In genomic region chr10:128492051-128492450, GRCm38 (mm10) we compare ENCODE assay signal across 8 mouse cellular contexts. TPM values are rescaled to one million over a fixed set of nuclear protein-coding genes. Genes with fewer than 3 reads are reported as not detected.
DNase-seq lines count a peak whose midpoint lies in the region; ATAC-seq and TF ChIP-seq lines count a peak whose summit lies in the region.
"Not testable (repeated sequence)": the region's sequence is repeated elsewhere in the genome, so short reads cannot be mapped to it uniquely, and the experiment has no call there.

No protein-coding gene starts in this region.

- TF ChIP-seq EP300 in heart, adult 2 months (IDR thresholded peaks at IDR 0.05; ENCODE audit: insufficient read depth, low read depth, low read length): not testable (repeated sequence)

- not testable (repeated sequence) for TF ChIP-seq POLR2A in heart, adult 2 months (IDR thresholded peaks at IDR 0.05; ENCODE audit: insufficient read depth, low read depth, low read length)

- DNase-seq in G1E (ENCODE audit: low spot score); embryonic facial prominence, embryonic 14.5 days (ENCODE audit: low spot score); heart, adult 2 months; kidney, postnatal 0 days (ENCODE audit: low spot score); midbrain, embryonic 14.5 days: not testable (repeated sequence)

- H3K4me2 ChIP-seq in embryonic facial prominence, embryonic 14.5 days (ENCODE audit: low read depth, low read length): peak overlapping the region; percentile 90
- peak overlapping the region; percentile 86 for H3K4me2 ChIP-seq in hindbrain, embryonic 15.5 days
- H3K4me2 ChIP-seq in kidney, postnatal 0 days (ENCODE audit: low read length): peak overlapping the region; percentile 62
- H3K4me2 ChIP-seq in liver, embryonic 15.5 days: peak overlapping the region; percentile 90
- H3K4me2 ChIP-seq in midbrain, embryonic 14.5 days (ENCODE audit: low read length): peak overlapping the region; percentile 71
- peak overlapping the region; percentile 79 for H3K4me2 ChIP-seq in stomach, embryonic 14.5 days (replicated peaks; ENCODE audit: low read depth, low read length)

- H3K4me1 ChIP-seq in G1E (ENCODE audit: insufficient read depth, low read depth, low read length): peaks cover 57% of the 10 kb centered on the region
- H3K4me1 ChIP-seq in embryonic facial prominence, embryonic 14.5 days (ENCODE audit: control insufficient read depth, insufficient read depth, low read length): peaks cover 23% of the 10 kb centered on the region
- peaks cover 19% of the 10 kb centered on the region for H3K4me1 ChIP-seq in heart, adult 2 months (ENCODE audit: control insufficient read depth, insufficient read depth, low read length)
- H3K4me1 ChIP-seq in hindbrain, embryonic 15.5 days (replicated peaks): peaks cover 49% of the 10 kb centered on the region
- peaks cover 23% of the 10 kb centered on the region for H3K4me1 ChIP-seq in kidney, postnatal 0 days (replicated peaks; ENCODE audit: insufficient read depth, low read length)
- peaks cover 63% of the 10 kb centered on the region for H3K4me1 ChIP-seq in liver, embryonic 15.5 days (replicated peaks)
- H3K4me1 ChIP-seq in midbrain, embryonic 14.5 days (ENCODE audit: control insufficient read depth, insufficient read depth, low read length): peaks cover 24% of the 10 kb centered on the region
- H3K4me1 ChIP-seq in stomach, embryonic 14.5 days (ENCODE audit: control insufficient read depth, insufficient read depth, low read length): peaks cover 33% of the 10 kb centered on the region

- WGBS in embryonic facial prominence, embryonic 14.5 days: 64% methylated on average over 8 of the region's 8 CpGs
- 6% methylated on average over 8 of the region's 8 CpGs for WGBS in heart, adult 2 months
- WGBS in hindbrain, embryonic 15.5 days: 77% methylated on average over 8 of the region's 8 CpGs
- 15% methylated on average over 7 of the region's 8 CpGs for WGBS in kidney, postnatal 0 days
- WGBS in liver, embryonic 15.5 days (ENCODE audit: insufficient replicate concordance): 47% methylated on average over 8 of the region's 8 CpGs
- WGBS in midbrain, embryonic 14.5 days: 83% methylated on average over 8 of the region's 8 CpGs
- 33% methylated on average over 8 of the region's 8 CpGs for WGBS in stomach, embryonic 14.5 days

- not testable (repeated sequence) for H3K27me3 ChIP-seq in G1E (ENCODE audit: insufficient read depth, low read length); embryonic facial prominence, embryonic 14.5 days (replicated peaks; ENCODE audit: control insufficient read depth, insufficient read depth, low read length); heart, adult 2 months (ENCODE audit: control insufficient read depth, insufficient read depth, low read length); hindbrain, embryonic 15.5 days; kidney, postnatal 0 days (ENCODE audit: insufficient read depth, low read length); liver, embryonic 15.5 days; midbrain, embryonic 14.5 days (ENCODE audit: control insufficient read depth, insufficient read depth, low read length); stomach, embryonic 14.5 days (ENCODE audit: control insufficient read depth, insufficient read depth, low read length)

- peak overlapping the region; percentile 84 for H3K9ac ChIP-seq in embryonic facial prominence, embryonic 14.5 days (ENCODE audit: low read depth, low read length)
- H3K9ac ChIP-seq in heart, adult 2 months (ENCODE audit: low read depth, low read length): peak overlapping the region; percentile 66
- H3K9ac ChIP-seq in hindbrain, embryonic 15.5 days: peak overlapping the region; percentile 79
- H3K9ac ChIP-seq in kidney, postnatal 0 days (ENCODE audit: low read depth, low read length): peak overlapping the region; percentile 67
- peak overlapping the region; percentile 90 for H3K9ac ChIP-seq in liver, embryonic 15.5 days
- peak overlapping the region; percentile 72; the same call in 1 of the 2 replicates for H3K9ac ChIP-seq in midbrain, embryonic 14.5 days (replicated peaks; ENCODE audit: low read length)
- H3K9ac ChIP-seq in stomach, embryonic 14.5 days (replicated peaks; ENCODE audit: low read depth, low read length): peak overlapping the region; percentile 82

- TF ChIP-seq CTCF in G1E (IDR thresholded peaks at IDR 0.05; ENCODE audit: low read depth, low read length); heart, adult 2 months (IDR thresholded peaks at IDR 0.05); kidney, postnatal 0 days (IDR thresholded peaks at IDR 0.05; ENCODE audit: low read depth): not testable (repeated sequence)

- ATAC-seq in G1E (ENCODE audit: extremely low read depth, insufficient number of reproducible peaks, low FRiP score, poor library complexity, severe bottlenecking); embryonic facial prominence, embryonic 14.5 days (ENCODE audit: low read depth); hindbrain, embryonic 15.5 days (ENCODE audit: low FRiP score, low read depth); kidney, postnatal 0 days (replicated peaks; ENCODE audit: low FRiP score, low read depth); liver, embryonic 15.5 days (ENCODE audit: insufficient read depth); midbrain, embryonic 14.5 days (ENCODE audit: low FRiP score, low TSS enrichment); stomach, embryonic 14.5 days (ENCODE audit: insufficient number of reproducible peaks, insufficient read depth, low FRiP score, low read depth): not testable (repeated sequence)

- not testable (repeated sequence) for H3K79me2 ChIP-seq in heart, adult 2 months (replicated peaks; ENCODE audit: control insufficient read depth, insufficient read depth, low read length)

- intact Hi-C loops in heart, adult 2 months (cut with DNase I): loop anchor here (2.0 to 10.0 kb wide), 3 partner anchors 31 to 397 kb away; partner anchors contain the start of genes Baz2a and Esyt1

- H3K36me3 ChIP-seq in G1E (replicated peaks): peaks cover 75% of the 10 kb centered on the region
- peaks cover 48% of the 10 kb centered on the region for H3K36me3 ChIP-seq in embryonic facial prominence, embryonic 14.5 days (ENCODE audit: control insufficient read depth, insufficient read depth, low read length)
- peaks cover 11% of the 10 kb centered on the region for H3K36me3 ChIP-seq in heart, adult 2 months (ENCODE audit: control insufficient read depth, insufficient read depth, low read length)
- peaks cover 43% of the 10 kb centered on the region for H3K36me3 ChIP-seq in hindbrain, embryonic 15.5 days
- peaks cover 41% of the 10 kb centered on the region for H3K36me3 ChIP-seq in kidney, postnatal 0 days (ENCODE audit: insufficient read depth, low read length)
- peaks cover 51% of the 10 kb centered on the region for H3K36me3 ChIP-seq in liver, embryonic 15.5 days (replicated peaks)
- H3K36me3 ChIP-seq in midbrain, embryonic 14.5 days (ENCODE audit: control insufficient read depth, insufficient read depth, low read length): peaks cover 49% of the 10 kb centered on the region
- H3K36me3 ChIP-seq in stomach, embryonic 14.5 days (ENCODE audit: control insufficient read depth, insufficient read depth, low read length): peaks cover 45% of the 10 kb centered on the region

- not testable (repeated sequence) for H3K9me3 ChIP-seq in G1E (replicated peaks); embryonic facial prominence, embryonic 14.5 days (ENCODE audit: control insufficient read depth, low read length); hindbrain, embryonic 15.5 days; kidney, postnatal 0 days (replicated peaks; ENCODE audit: low read length); liver, embryonic 15.5 days (replicated peaks); midbrain, embryonic 14.5 days (ENCODE audit: control insufficient read depth, low read length); stomach, embryonic 14.5 days (ENCODE audit: control insufficient read depth, low read depth, low read length)

- peak overlapping the region; percentile 99; the same call in 1 of the 2 replicates for H3K27ac ChIP-seq in embryonic facial prominence, embryonic 14.5 days (replicated peaks; ENCODE audit: low read depth, low read length)
- H3K27ac ChIP-seq in heart, adult 2 months: peak overlapping the region; percentile 100
- H3K27ac ChIP-seq in hindbrain, embryonic 15.5 days (replicated peaks): peak overlapping the region; percentile 98
- peak overlapping the region; percentile 97 for H3K27ac ChIP-seq in kidney, postnatal 0 days
- peak overlapping the region; percentile 94 for H3K27ac ChIP-seq in liver, embryonic 15.5 days (replicated peaks)
- not testable (repeated sequence) for H3K27ac ChIP-seq in midbrain, embryonic 14.5 days (replicated peaks; ENCODE audit: low read depth, low read length)
- peak overlapping the region; percentile 94 for H3K27ac ChIP-seq in stomach, embryonic 14.5 days (ENCODE audit: low read length)

- peak overlapping the region; percentile 73; the same call in 1 of the 2 replicates for H3K4me3 ChIP-seq in G1E (ENCODE audit: low read depth, low read length)
- peak overlapping the region; percentile 76 for H3K4me3 ChIP-seq in embryonic facial prominence, embryonic 14.5 days (ENCODE audit: low read depth, low read length)
- peak overlapping the region; percentile 99 for H3K4me3 ChIP-seq in heart, adult 2 months
- H3K4me3 ChIP-seq in hindbrain, embryonic 15.5 days: peak overlapping the region; percentile 55
- H3K4me3 ChIP-seq in kidney, postnatal 0 days (replicated peaks; ENCODE audit: low read depth, low read length): peak overlapping the region; percentile 71
- H3K4me3 ChIP-seq in liver, embryonic 15.5 days (replicated peaks): peak overlapping the region; percentile 93
- H3K4me3 ChIP-seq in midbrain, embryonic 14.5 days (replicated peaks; ENCODE audit: low read depth, low read length): peak overlapping the region; percentile 81
- H3K4me3 ChIP-seq in stomach, embryonic 14.5 days (ENCODE audit: low read depth, low read length): peak overlapping the region; percentile 71

RNA-seq across cellular contexts. Expression of gene Myl6, which starts 1.9 kb away (rescaled TPM):
- 207 and 266 TPM in 2 replicates for total RNA-seq in G1E (2014; fragmentation: Nextera tagmentation)
- 1,414 and 1,457 TPM in 2 replicates for total RNA-seq in G1E (2017)
- 273 and 359 TPM in 2 replicates for polyA plus RNA-seq in G1E (2012)
- polyA plus RNA-seq in embryonic facial prominence, embryonic 14.5 days (2014; fragmentation: Nextera tagmentation; extraction: Ambion mirVana): 1,095 and 1,174 TPM in 2 replicates
- total RNA-seq in heart, adult 2 months (2021): 100 to 1,000 TPM; 242 to 302 TPM
- polyA plus RNA-seq in heart, adult 2 months (2012; rRNA removed): 379 and 468 TPM in 2 replicates
- 944 and 959 TPM in 2 replicates for polyA plus RNA-seq in hindbrain, embryonic 15.5 days (2015; fragmentation: Nextera tagmentation; extraction: Ambion mirVana)
- 1,410 and 1,495 TPM in 2 replicates for polyA plus RNA-seq in kidney, postnatal 0 days (2015; fragmentation: Nextera tagmentation; extraction: Ambion mirVana)
- polyA plus RNA-seq in liver, embryonic 15.5 days (2015; fragmentation: Nextera tagmentation; extraction: Ambion mirVana): 483 and 484 TPM in 2 replicates
- polyA plus RNA-seq in midbrain, embryonic 14.5 days (2014; fragmentation: Nextera tagmentation; extraction: Ambion mirVana): 750 and 787 TPM in 2 replicates
- polyA plus RNA-seq in stomach, embryonic 14.5 days (2014; fragmentation: Nextera tagmentation; extraction: Ambion mirVana): 1,824 and 1,933 TPM in 2 replicates

RNA-seq across cellular contexts. Expression of gene Myl6b, which starts 6.4 kb away (rescaled TPM):
- 11.4 and 13.1 TPM in 2 replicates for total RNA-seq in G1E (2014; fragmentation: Nextera tagmentation)
- 1.7 and 2.0 TPM in 2 replicates for total RNA-seq in G1E (2017)
- polyA plus RNA-seq in G1E (2012): 14.7 and 17.4 TPM in 2 replicates
- 5.6 and 6.8 TPM in 2 replicates for polyA plus RNA-seq in embryonic facial prominence, embryonic 14.5 days (2014; fragmentation: Nextera tagmentation; extraction: Ambion mirVana)
- 1 to 10 TPM; 3.5 to 3.8 TPM for total RNA-seq in heart, adult 2 months (2021)
- 2.9 and 4.1 TPM in 2 replicates for polyA plus RNA-seq in heart, adult 2 months (2012; rRNA removed)
- 5.7 and 6.5 TPM in 2 replicates for polyA plus RNA-seq in hindbrain, embryonic 15.5 days (2015; fragmentation: Nextera tagmentation; extraction: Ambion mirVana)
- 3.2 and 3.7 TPM in 2 replicates for polyA plus RNA-seq in kidney, postnatal 0 days (2015; fragmentation: Nextera tagmentation; extraction: Ambion mirVana)
- 1.4 and 1.7 TPM in 2 replicates for polyA plus RNA-seq in liver, embryonic 15.5 days (2015; fragmentation: Nextera tagmentation; extraction: Ambion mirVana)
- polyA plus RNA-seq in midbrain, embryonic 14.5 days (2014; fragmentation: Nextera tagmentation; extraction: Ambion mirVana): 5.3 and 6.8 TPM in 2 replicates
- 3.2 and 3.4 TPM in 2 replicates for polyA plus RNA-seq in stomach, embryonic 14.5 days (2014; fragmentation: Nextera tagmentation; extraction: Ambion mirVana)

RNA-seq across cellular contexts. Expression of gene Smarcc2, which starts 33.0 kb away (rescaled TPM):
- total RNA-seq in G1E (2014; fragmentation: Nextera tagmentation) (100 and 109 TPM in 2 replicates), G1E (2017) (36.3 and 47.4 TPM in 2 replicates)
- 153 and 174 TPM in 2 replicates for polyA plus RNA-seq in G1E (2012)
- polyA plus RNA-seq in embryonic facial prominence, embryonic 14.5 days (2014; fragmentation: Nextera tagmentation; extraction: Ambion mirVana): 84.1 and 91.4 TPM in 2 replicates
- 10 to 100 TPM; 75.5 to 77.6 TPM for total RNA-seq in heart, adult 2 months (2021)
- 49.1 and 61.1 TPM in 2 replicates for polyA plus RNA-seq in heart, adult 2 months (2012; rRNA removed)
- 167 and 177 TPM in 2 replicates for polyA plus RNA-seq in hindbrain, embryonic 15.5 days (2015; fragmentation: Nextera tagmentation; extraction: Ambion mirVana)
- polyA plus RNA-seq in kidney, postnatal 0 days (2015; fragmentation: Nextera tagmentation; extraction: Ambion mirVana): 40.5 and 44.9 TPM in 2 replicates
- 23.5 and 23.6 TPM in 2 replicates for polyA plus RNA-seq in liver, embryonic 15.5 days (2015; fragmentation: Nextera tagmentation; extraction: Ambion mirVana)
- 172 and 229 TPM in 2 replicates for polyA plus RNA-seq in midbrain, embryonic 14.5 days (2014; fragmentation: Nextera tagmentation; extraction: Ambion mirVana)
- polyA plus RNA-seq in stomach, embryonic 14.5 days (2014; fragmentation: Nextera tagmentation; extraction: Ambion mirVana): 109 and 110 TPM in 2 replicates

RNA-seq across cellular contexts. Expression of gene Esyt1, which starts 33.6 kb away (rescaled TPM):
- 31.8 and 36.0 TPM in 2 replicates for total RNA-seq in G1E (2014; fragmentation: Nextera tagmentation)
- 98.1 and 107 TPM in 2 replicates for total RNA-seq in G1E (2017)
- polyA plus RNA-seq in G1E (2012): 72.2 and 80.2 TPM in 2 replicates
- 44.2 and 46.8 TPM in 2 replicates for polyA plus RNA-seq in embryonic facial prominence, embryonic 14.5 days (2014; fragmentation: Nextera tagmentation; extraction: Ambion mirVana)
- 10 to 100 TPM; 16.4 to 17.9 TPM for total RNA-seq in heart, adult 2 months (2021)
- polyA plus RNA-seq in heart, adult 2 months (2012; rRNA removed): 23.6 and 24.7 TPM in 2 replicates
- polyA plus RNA-seq in hindbrain, embryonic 15.5 days (2015; fragmentation: Nextera tagmentation; extraction: Ambion mirVana): 14.2 and 14.8 TPM in 2 replicates
- polyA plus RNA-seq in kidney, postnatal 0 days (2015; fragmentation: Nextera tagmentation; extraction: Ambion mirVana): 15.9 TPM in 2 replicates
- polyA plus RNA-seq in liver, embryonic 15.5 days (2015; fragmentation: Nextera tagmentation; extraction: Ambion mirVana): 11.8 and 12.6 TPM in 2 replicates
- polyA plus RNA-seq in midbrain, embryonic 14.5 days (2014; fragmentation: Nextera tagmentation; extraction: Ambion mirVana): 6.0 and 10.9 TPM in 2 replicates
- 25.8 and 28.9 TPM in 2 replicates for polyA plus RNA-seq in stomach, embryonic 14.5 days (2014; fragmentation: Nextera tagmentation; extraction: Ambion mirVana)

RNA-seq across cellular contexts. Expression of gene Zc3h10, which starts 55.5 kb away (rescaled TPM):
- total RNA-seq in G1E (2014; fragmentation: Nextera tagmentation): 7.2 and 9.2 TPM in 2 replicates
- 12.0 and 13.3 TPM in 2 replicates for total RNA-seq in G1E (2017)
- 21.1 and 21.9 TPM in 2 replicates for polyA plus RNA-seq in G1E (2012)
- polyA plus RNA-seq in embryonic facial prominence, embryonic 14.5 days (2014; fragmentation: Nextera tagmentation; extraction: Ambion mirVana): 11.4 and 12.5 TPM in 2 replicates
- 1 to 10 TPM; 7.5 to 7.6 TPM for total RNA-seq in heart, adult 2 months (2021)
- 6.6 and 6.8 TPM in 2 replicates for polyA plus RNA-seq in heart, adult 2 months (2012; rRNA removed)
- 18.2 and 20.0 TPM in 2 replicates for polyA plus RNA-seq in hindbrain, embryonic 15.5 days (2015; fragmentation: Nextera tagmentation; extraction: Ambion mirVana)
- 13.7 and 16.9 TPM in 2 replicates for polyA plus RNA-seq in kidney, postnatal 0 days (2015; fragmentation: Nextera tagmentation; extraction: Ambion mirVana)
- 4.9 and 5.8 TPM in 2 replicates for polyA plus RNA-seq in liver, embryonic 15.5 days (2015; fragmentation: Nextera tagmentation; extraction: Ambion mirVana)
- polyA plus RNA-seq in midbrain, embryonic 14.5 days (2014; fragmentation: Nextera tagmentation; extraction: Ambion mirVana): 17.6 and 19.6 TPM in 2 replicates
- 8.8 and 10.7 TPM in 2 replicates for polyA plus RNA-seq in stomach, embryonic 14.5 days (2014; fragmentation: Nextera tagmentation; extraction: Ambion mirVana)
